Mouse (Mus musculus) heart, embryonic 11.5 days (tissue): ENCODE results near the gene Zcchc8. TPM values are rescaled to one million over a fixed set of nuclear protein-coding genes. Genes with fewer than 3 reads are reported as not detected.
"Not testable (repeated sequence)": the region's sequence is repeated elsewhere in the genome, so short reads cannot be mapped to it uniquely, and the experiment has no call there.

ENCODE experiments used
- ATAC-seq: fragments of 200-750 bp; cut with Nextera tagmentation; replicated peaks from 2 replicates; pipeline ENCODE4 v1.8.0; 2017; ENCODE audit warnings: moderate library complexity; ENCODE audit not compliant: insufficient number of reproducible peaks, low FRiP score, low TSS enrichment
- H3K27ac ChIP-seq: fragments of 300-500 bp; sonication (generic); 2 replicates; pipeline ENCODE4 v1.5.1; 2014; ENCODE audit warnings: mild to moderate bottlenecking, low read depth, low read length
- H3K27me3 ChIP-seq: fragments of 300-500 bp; sonication (generic); 2 replicates; pipeline ENCODE4 v1.6.1; 2014; ENCODE audit warnings: mild to moderate bottlenecking, low read length, mixed read lengths; ENCODE audit not compliant: control insufficient read depth, insufficient read depth
- H3K36me3 ChIP-seq: fragments of 300-500 bp; sonication (generic); 2 replicates; pipeline ENCODE4 v1.6.1; 2014; ENCODE audit warnings: mild to moderate bottlenecking, low read length, moderate library complexity, mixed read lengths; ENCODE audit not compliant: control insufficient read depth, insufficient read depth
- H3K4me1 ChIP-seq: fragments of 300-500 bp; sonication (generic); 2 replicates; pipeline ENCODE4 v1.6.1; 2014; ENCODE audit warnings: low read length; ENCODE audit not compliant: control insufficient read depth, insufficient read depth
- H3K4me2 ChIP-seq: fragments of 300-500 bp; sonication (generic); 2 replicates; pipeline ENCODE4 v1.6.1; 2014; ENCODE audit warnings: mild to moderate bottlenecking, moderate library complexity
- H3K4me3 ChIP-seq: fragments of 300-500 bp; sonication (generic); 2 replicates; pipeline ENCODE4 v1.5.1; 2014; ENCODE audit warnings: low read depth, low read length
- H3K9ac ChIP-seq: fragments of 300-500 bp; sonication (generic); 2 replicates; pipeline ENCODE4 v1.6.1; 2014; ENCODE audit warnings: mild to moderate bottlenecking, low read depth, low read length, moderate library complexity
- H3K9me3 ChIP-seq: fragments of 300-500 bp; sonication (generic); replicated peaks from 2 replicates; pipeline ENCODE4 v1.6.1; 2016; ENCODE audit warnings: low read length; ENCODE audit not compliant: control insufficient read depth
- WGBS: fragments of 180-500 bp; shearing (Covaris S2); extraction: QIAGEN DNeasy Blood & Tissue Kit; methylation state at CpG from one replicate; pipeline ENCODE4 v1.1.7; 2014; ENCODE audit not compliant: insufficient replicate concordance; 5-methylcytosine and 5-hydroxymethylcytosine counted together
- polyA plus RNA-seq: library from polyadenylated mRNA; unstranded; fragments of >200 nt; fragmentation: Nextera tagmentation; extraction: Ambion mirVana; gene quantifications from 2 replicates; pipeline ENCODE4 v1.2.1, GENCODE M21; 2014

Gene Zcchc8
- 64.6 and 65.7 TPM in 2 replicates for polyA plus RNA-seq

DNA sequence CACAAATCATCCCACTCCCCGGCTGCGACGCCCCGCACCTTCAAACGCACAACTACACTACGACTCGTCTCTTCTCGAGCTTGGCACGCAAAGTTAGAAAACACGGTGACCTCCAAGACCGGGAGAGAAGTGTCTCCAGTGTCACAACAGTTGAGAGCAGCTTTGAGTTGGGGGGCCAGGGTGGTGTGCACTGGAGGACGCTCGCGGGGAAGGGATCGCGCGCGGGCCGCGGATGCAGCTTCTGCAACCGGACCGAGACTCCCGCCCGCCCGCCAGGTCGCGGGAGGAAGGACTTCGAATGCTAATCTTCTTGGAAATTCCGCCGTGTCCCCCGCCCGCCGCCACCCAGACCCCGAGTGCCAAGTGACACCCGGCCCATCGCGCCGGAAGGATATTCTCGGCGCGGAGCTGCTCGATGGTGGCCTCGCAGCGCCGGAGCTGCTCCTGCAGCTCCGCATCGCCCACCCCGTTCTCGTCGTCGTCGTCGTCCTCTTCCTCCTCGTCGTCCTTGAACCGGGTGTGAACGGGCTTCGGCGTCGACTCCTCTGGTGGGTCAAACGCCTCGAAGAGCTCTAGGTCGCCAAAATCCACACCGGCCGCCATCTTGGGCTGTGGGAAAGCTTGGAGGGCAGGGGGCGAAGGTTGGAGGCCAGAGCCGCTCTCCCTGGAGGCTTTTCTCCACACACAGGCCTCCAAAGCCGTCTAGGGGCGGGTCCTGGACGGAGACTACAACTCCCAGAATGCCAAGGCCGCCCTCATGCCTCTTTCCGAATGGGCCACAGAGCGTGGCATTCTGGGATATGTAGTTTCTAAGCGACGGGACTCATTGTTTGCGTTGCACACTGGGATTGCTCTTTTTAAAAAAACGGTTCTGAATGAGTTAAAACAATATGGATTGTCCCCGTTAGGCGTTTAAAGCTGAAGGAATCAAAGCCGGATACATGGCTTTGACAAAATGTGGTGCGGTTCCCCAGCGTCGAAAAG lies at the start of gene Zcchc8:
Gene Zcchc8, minus strand, starts transcription at position 773 of the 984 bp plus-strand sequence.
- under 1% methylated on average over 83 of the region's 83 CpGs for WGBS
- peak; percentile 97 for ATAC-seq
- Histone ChIP-seq H3K9me3 (no peaks in the 10 kb centered on the region), H3K27me3 (no peaks in the 10 kb centered on the region), H3K36me3 (peaks cover 9% of the 10 kb centered on the region; the same call in 1 of the 2 replicates), H3K4me2 (peak within 1 kb of the TSS; percentile 72), H3K9ac (peak within 1 kb of the TSS; percentile 87), H3K27ac (peak within 1 kb of the TSS; percentile 88), H3K4me1 (peaks cover 10% of the 10 kb centered on the region), H3K4me3 (peak within 1 kb of the TSS; percentile 86)

DNA sequence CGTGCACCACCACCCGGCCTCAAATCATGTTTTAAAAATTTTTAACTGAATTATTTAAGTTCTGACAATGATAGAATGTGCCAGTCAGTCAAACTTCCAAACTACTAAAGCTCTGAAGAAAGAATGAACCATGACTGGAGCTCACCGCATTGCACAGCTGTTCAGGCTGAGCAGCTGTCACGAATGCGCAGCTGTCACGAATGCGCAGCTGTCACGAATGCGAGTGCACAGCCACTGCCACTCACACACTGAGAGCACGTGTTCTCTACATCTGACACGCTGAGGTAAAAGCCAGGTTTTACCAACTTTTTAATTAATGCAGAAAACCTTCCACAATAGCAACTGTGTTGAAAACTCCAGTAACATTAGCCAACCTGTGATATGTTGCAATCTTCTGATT lies 45.6 kb upstream of the Zcchc8 start:
- not testable (repeated sequence) for H3K9ac ChIP-seq, H3K9me3 ChIP-seq, H3K4me3 ChIP-seq, H3K4me2 ChIP-seq, H3K36me3 ChIP-seq, H3K4me1 ChIP-seq, ATAC-seq, H3K27me3 ChIP-seq, H3K27ac ChIP-seq
- WGBS, result 90% methylated on average over 11 of the region's 11 CpGs

DNA sequence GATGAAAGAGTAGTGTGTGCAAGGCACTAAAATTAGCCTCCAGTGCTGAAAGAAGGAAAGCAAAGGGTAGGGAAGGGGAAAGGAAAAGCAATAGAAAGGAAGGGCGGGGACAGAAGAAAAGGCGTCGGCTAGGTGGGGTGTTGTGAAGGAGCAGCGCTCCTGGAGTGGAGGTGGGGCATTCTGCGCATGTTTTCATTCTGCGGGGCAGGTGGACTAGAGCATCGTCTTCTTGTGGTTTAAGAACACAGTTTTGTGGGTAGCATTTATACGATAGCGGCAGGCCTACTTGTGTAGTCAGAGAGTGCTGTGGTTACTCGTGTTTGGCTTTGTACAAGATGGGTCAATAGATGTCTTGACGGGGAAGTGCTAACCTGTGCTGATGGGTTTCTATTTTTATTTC lies 44.6 kb upstream of the Zcchc8 start:
- Histone ChIP-seq H3K27ac (no peak overlapping the region), H3K9me3 (no peaks in the 10 kb centered on the region), H3K4me3 (no peak overlapping the region), H3K27me3 (no peaks in the 10 kb centered on the region), H3K36me3 (peaks cover 4% of the 10 kb centered on the region; the same call in 1 of the 2 replicates), H3K9ac (no peak overlapping the region), H3K4me1 (no peaks in the 10 kb centered on the region), H3K4me2 (no peak overlapping the region)
- no peak for ATAC-seq
- WGBS, result 88% methylated on average over 11 of the region's 11 CpGs

DNA sequence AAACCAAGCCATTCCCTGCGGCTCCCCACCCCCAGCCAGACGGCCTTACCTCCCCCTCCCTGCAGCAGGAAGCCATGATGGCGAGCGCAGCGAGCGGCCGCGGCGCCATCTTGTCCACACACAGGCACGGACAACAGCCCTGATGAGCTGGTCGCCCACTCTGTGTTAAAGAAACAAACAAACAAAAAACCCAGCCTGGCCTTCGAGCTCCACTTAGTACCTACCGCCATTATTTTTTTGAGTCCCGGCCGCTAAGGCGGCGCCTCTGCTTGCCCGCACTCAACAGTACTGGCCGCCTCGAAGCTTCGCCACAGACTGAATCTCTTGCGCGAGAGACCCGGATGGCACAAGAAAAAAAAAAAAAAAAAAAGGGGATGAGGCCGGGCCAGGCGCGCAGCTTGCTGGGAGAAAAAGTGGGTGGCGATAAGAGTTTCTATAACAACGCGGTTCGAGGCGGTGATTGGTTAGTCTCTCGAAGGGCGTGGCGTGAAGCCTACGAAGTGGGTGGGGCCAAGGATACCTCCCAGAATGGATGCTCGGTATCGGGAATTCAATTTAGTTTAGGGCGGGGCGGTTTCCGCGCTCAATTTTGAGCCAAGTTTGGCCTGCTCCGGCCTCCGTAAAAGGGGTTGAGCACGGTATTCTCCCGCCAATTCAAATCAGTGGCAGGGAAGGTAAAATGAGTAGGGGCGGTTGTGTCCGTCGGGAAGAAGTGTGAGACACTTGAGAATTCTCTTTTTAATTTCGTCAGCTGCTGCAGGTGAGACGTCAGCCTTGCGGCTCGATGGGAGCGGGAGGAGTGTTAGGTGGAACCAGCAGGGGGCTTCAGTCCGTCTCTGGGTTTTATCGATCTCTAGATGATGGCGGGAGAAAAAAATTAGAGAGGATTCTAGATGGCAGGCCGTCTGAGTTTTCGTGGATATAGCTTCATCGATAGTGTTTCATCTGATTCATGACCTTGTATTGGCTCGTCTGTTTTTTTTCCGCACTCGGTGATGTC lies 28.5 kb upstream of the Zcchc8 start, which contains the start of the genes Rsrc2 and Kntc1:
Gene Rsrc2, minus strand, starts transcription at position 350 of the 1,000 bp plus-strand sequence.
Gene Kntc1, plus strand, starts transcription at position 652 of the 1,000 bp plus-strand sequence.
- Histone ChIP-seq H3K9me3 (no peaks in the 10 kb centered on the region), H3K27me3 (no peaks in the 10 kb centered on the region), H3K4me3 (peak within 1 kb of the TSS; percentile 64), H3K4me1 (peaks cover 10% of the 10 kb centered on the region; the same call in 1 of the 2 replicates), H3K4me2 (peak within 1 kb of the TSS; percentile 93), H3K36me3 (peaks cover 4% of the 10 kb centered on the region), H3K27ac (peak within 1 kb of the TSS; percentile 99), H3K9ac (peak within 1 kb of the TSS; percentile 96)
- ATAC-seq, result peak; percentile 95
- WGBS, result under 1% methylated on average over 63 of the region's 63 CpGs

DNA sequence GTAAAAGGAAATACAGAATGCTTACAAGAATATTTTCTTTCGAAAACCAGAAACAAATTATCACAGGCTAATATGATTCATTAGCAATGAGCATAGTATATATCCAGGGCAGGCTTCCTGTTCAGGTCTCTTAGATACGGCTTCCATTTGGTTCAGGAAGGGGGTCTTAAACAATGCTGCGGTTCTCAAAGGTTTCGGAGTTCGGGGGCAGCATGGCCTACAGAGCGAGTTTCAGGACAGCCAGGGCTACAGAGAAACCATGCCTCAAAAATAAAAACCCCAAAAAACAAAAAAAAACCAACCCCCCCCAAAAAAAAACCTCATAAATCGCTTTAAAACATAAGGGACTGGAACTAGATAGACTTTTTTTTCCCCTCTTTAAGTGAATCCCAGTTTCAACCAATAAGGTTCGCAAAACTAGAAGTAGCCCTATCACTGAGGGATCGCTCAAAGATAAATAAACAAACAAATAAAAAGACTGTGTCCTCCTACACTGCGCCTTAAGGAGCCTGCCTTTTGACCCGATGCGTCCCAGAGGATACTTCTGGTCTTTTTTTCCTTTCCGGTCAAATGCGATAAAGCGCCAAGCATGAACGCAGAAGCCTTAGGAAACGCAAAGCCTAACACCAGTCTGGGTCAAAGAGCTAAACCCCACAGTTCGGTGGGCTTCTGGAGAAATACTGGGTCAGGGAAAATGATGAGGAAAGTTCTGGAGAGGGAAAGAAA lies 27.6 kb upstream of the Zcchc8 start:
- 0 out of 2 replicates have a peak, but pooled peaks have one; percentile 6 for ATAC-seq
- no peaks in the 10 kb centered on the region for H3K9me3 ChIP-seq
- no peaks in the 10 kb centered on the region for H3K27me3 ChIP-seq
- H3K9ac ChIP-seq, result peak overlapping the region; percentile 96
- H3K4me2 ChIP-seq, result peak overlapping the region; percentile 93
- H3K4me1 ChIP-seq, result peaks cover 10% of the 10 kb centered on the region; the same call in 1 of the 2 replicates
- H3K27ac ChIP-seq, result peak overlapping the region; percentile 99
- peak overlapping the region; percentile 64 for H3K4me3 ChIP-seq
- under 1% methylated on average over 18 of the region's 18 CpGs for WGBS
- H3K36me3 ChIP-seq, result peaks cover 8% of the 10 kb centered on the region

DNA sequence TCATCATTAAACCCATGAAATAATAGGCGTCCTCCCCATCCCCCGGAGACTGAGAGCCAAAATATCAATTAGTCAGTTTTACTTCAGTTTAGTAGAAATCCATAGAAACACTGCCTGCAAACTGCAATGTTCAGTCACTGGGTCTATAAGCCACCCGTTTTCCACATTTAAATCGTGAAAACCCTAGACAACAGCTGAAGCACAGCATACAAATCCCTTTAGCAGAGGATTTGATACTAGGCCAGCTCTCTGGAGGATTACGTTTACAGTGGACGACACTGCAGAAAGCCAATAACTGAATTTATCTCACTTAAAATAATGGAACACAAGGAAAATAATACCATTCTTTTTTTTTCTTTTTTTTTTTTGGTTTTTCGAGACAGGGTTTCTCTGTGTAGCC lies 26.7 kb upstream of the Zcchc8 start:
- WGBS, result 34% methylated on average over 7 of the region's 7 CpGs
- Histone ChIP-seq H3K4me3 (peak overlapping the region; percentile 64), H3K4me2 (peak overlapping the region; percentile 93), H3K36me3 (peaks cover 14% of the 10 kb centered on the region), H3K27me3 (no peaks in the 10 kb centered on the region), H3K9ac (peak overlapping the region; percentile 29), H3K4me1 (peaks cover 10% of the 10 kb centered on the region; the same call in 1 of the 2 replicates), H3K9me3 (no peaks in the 10 kb centered on the region), H3K27ac (no peak overlapping the region)
- ATAC-seq, result no peak

DNA sequence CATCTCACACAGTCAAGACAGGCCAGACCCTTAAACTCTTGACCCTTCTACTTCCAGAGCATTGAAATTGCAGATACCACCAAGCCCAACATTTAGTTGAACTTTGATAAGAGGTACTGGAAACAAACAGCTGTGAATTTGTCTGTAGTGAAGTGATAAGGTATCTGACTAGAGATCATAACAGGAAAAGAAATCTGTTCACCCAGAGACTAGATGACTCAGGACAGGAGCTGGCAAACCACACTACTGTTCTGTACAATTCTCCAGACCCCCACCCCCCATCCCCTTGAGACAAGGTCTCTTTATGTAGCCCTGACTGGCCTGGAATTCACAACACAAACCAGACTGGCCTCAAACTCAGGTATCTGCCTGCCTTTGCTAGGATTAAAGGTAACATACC lies 25.4 kb upstream of the Zcchc8 start:
- Histone ChIP-seq H3K27me3 (no peaks in the 10 kb centered on the region), H3K9ac (no peak overlapping the region), H3K4me3 (0 out of 2 replicates have a peak overlapping the region, but pooled peaks have one; percentile 9), H3K9me3 (no peaks in the 10 kb centered on the region), H3K4me1 (peaks cover 10% of the 10 kb centered on the region; the same call in 1 of the 2 replicates), H3K36me3 (peaks cover 14% of the 10 kb centered on the region), H3K4me2 (peak overlapping the region; percentile 93), H3K27ac (peak overlapping the region; percentile 29; the same call in 1 of the 2 replicates)
- no peak for ATAC-seq
